Mouse (Mus musculus) cortical plate, adult 2 months (tissue): ENCODE data around the gene Ggact.

Experiments used
- CTCF ChIP-seq: fragments of 200-500 bp; IDR thresholded peaks from 2 replicates; pipeline ENCODE4 v1.5.1; 2011; ENCODE audit warnings: mild to moderate bottlenecking, control low read depth, low read length; ENCODE audit not compliant: insufficient read depth; ENCODE audit errors: extremely low read depth
- POLR2A ChIP-seq: fragments of 200-500 bp; IDR thresholded peaks from 2 replicates; pipeline ENCODE4 v1.6.1; 2011; ENCODE audit warnings: mild to moderate bottlenecking, low read length, control low read depth; ENCODE audit not compliant: insufficient read depth; ENCODE audit errors: extremely low read depth

GRCm38 (mm10) chr14:122882201-122882639, 31.3 kb downstream of the Ggact start:
- TF ChIP-seq CTCF (no peak), POLR2A (no peak)
